Mouse (Mus musculus) liver, adult 2 months (tissue): ENCODE data around the gene Snapc4.

Source experiments
- CTCF ChIP-seq: fragments of 200-500 bp; IDR thresholded peaks from 2 replicates; pipeline ENCODE4 v1.5.1; 2011; ENCODE audit warnings: low read depth, low read length, control low read depth
- POLR2A ChIP-seq: fragments of 200-500 bp; IDR thresholded peaks from 2 replicates; pipeline ENCODE4 v1.6.1; 2011; ENCODE audit warnings: low read length, control low read depth; ENCODE audit not compliant: insufficient read depth; ENCODE audit errors: extremely low read depth

- no peak for TF ChIP-seq POLR2A
- TF ChIP-seq CTCF, result no peak
Measured at GRCm38 (mm10) chr2:26362991-26363390, 17.5 kb downstream of the Snapc4 start.
